Mouse (Mus musculus) embryonic facial prominence, embryonic 14.5 days (tissue): ENCODE measurements around the gene Rpgrip1. TPM values are rescaled to one million over a fixed set of nuclear protein-coding genes. Genes with fewer than 3 reads are reported as not detected.
A peak's percentile ranks its signal among the peaks of the same experiment; 100 is the strongest.

Experiments
- ATAC-seq: fragments of 200-750 bp; cut with Nextera tagmentation; 2 replicates; pipeline ENCODE4 v1.8.0; 2017; ENCODE audit warnings: low read depth, moderate number of reproducible peaks, moderate TSS enrichment
- DNase-seq: peaks from one replicate; pipeline ENCODE4 v3.0.0-alpha.2; 2015; ENCODE audit warnings: low spot score
- H3K27ac ChIP-seq: fragments of 300-500 bp; sonication (generic); replicated peaks from 2 replicates; pipeline ENCODE4 v1.5.1; 2014; ENCODE audit warnings: low read depth, mild to moderate bottlenecking, low read length, moderate library complexity
- H3K27me3 ChIP-seq: fragments of 300-500 bp; sonication (generic); replicated peaks from 2 replicates; pipeline ENCODE4 v1.6.1; 2014; ENCODE audit warnings: low read length; ENCODE audit not compliant: control insufficient read depth, insufficient read depth
- H3K36me3 ChIP-seq: fragments of 300-500 bp; sonication (generic); 2 replicates; pipeline ENCODE4 v1.6.1; 2014; ENCODE audit warnings: low read length, mixed read lengths; ENCODE audit not compliant: control insufficient read depth, insufficient read depth
- H3K4me1 ChIP-seq: fragments of 300-500 bp; sonication (generic); 2 replicates; pipeline ENCODE4 v1.6.1; 2014; ENCODE audit warnings: antibody characterized with exemption, low read length; ENCODE audit not compliant: control insufficient read depth, insufficient read depth
- H3K4me2 ChIP-seq: fragments of 300-500 bp; sonication (generic); 2 replicates; pipeline ENCODE4 v1.6.1; 2014; ENCODE audit warnings: low read depth, mild to moderate bottlenecking, low read length, moderate library complexity, mixed read lengths
- H3K4me3 ChIP-seq: fragments of 300-500 bp; sonication (generic); 2 replicates; pipeline ENCODE4 v1.5.1; 2014; ENCODE audit warnings: low read depth, mild to moderate bottlenecking, low read length
- H3K9ac ChIP-seq: fragments of 300-500 bp; sonication (generic); 2 replicates; pipeline ENCODE4 v1.6.1; 2014; ENCODE audit warnings: low read depth, mild to moderate bottlenecking, low read length, moderate library complexity, mixed read lengths
- H3K9me3 ChIP-seq: fragments of 300-500 bp; sonication (generic); 2 replicates; pipeline ENCODE4 v1.6.1; 2016; ENCODE audit warnings: low read length; ENCODE audit not compliant: control insufficient read depth
- WGBS: fragments of 180-500 bp; shearing (Covaris S2); extraction: QIAGEN DNeasy Blood & Tissue Kit; methylation state at CpG from one replicate; pipeline ENCODE4 v1.1.7; 2014; 5-methylcytosine and 5-hydroxymethylcytosine counted together
- polyA plus RNA-seq: library from polyadenylated mRNA; unstranded; fragments of >200 nt; fragmentation: Nextera tagmentation; extraction: Ambion mirVana; gene quantifications from 2 replicates; pipeline ENCODE4 v1.2.1, GENCODE M21; 2014

Rpgrip1 gene
- polyA plus RNA-seq, 1 experiment from 2014 or later = 46.7 TPM

GRCm38 (mm10) chr14:52197156-52197878, 86.8 kb downstream of the Rpgrip1 start, which contains the start of gene Supt16:
Gene Supt16 (minus strand): TSS chr14:52197416.
- H3K36me3 ChIP-seq = peaks cover 51% of the 10 kb centered on the region
- peak; percentile 97 for ATAC-seq
- under 1% methylated on average over 54 of the region's 59 CpGs for WGBS

GRCm38 (mm10) chr14:52198141-52198540, 87.6 kb downstream of the Rpgrip1 start:
- ATAC-seq = no peak
- H3K9me3 ChIP-seq = no peaks in the 10 kb centered on the region
- peak; percentile 8 for DNase-seq
- WGBS = 8% methylated on average over 3 of the region's 3 CpGs
- 0 out of 2 replicates have a peak, but pooled peaks cover 5% of the 10 kb centered on the region for H3K4me1 ChIP-seq
- no peaks in the 10 kb centered on the region for H3K27me3 ChIP-seq
- H3K9ac ChIP-seq = peak overlapping the region; percentile 98
- peaks cover 52% of the 10 kb centered on the region for H3K36me3 ChIP-seq
- peak overlapping the region; percentile 80 for H3K4me2 ChIP-seq
- H3K4me3 ChIP-seq = peak overlapping the region; percentile 99
- H3K27ac ChIP-seq = peak overlapping the region; percentile 99

More at GRCm38 (mm10) chr14:52197156-52197878, 86.8 kb downstream of the Rpgrip1 start, which contains the start of gene Supt16:
- Histone ChIP-seq H3K4me2 (peak within 1 kb of the TSS; percentile 80), H3K9ac (peak within 1 kb of the TSS; percentile 98), H3K9me3 (no peaks in the 10 kb centered on the region), H3K27ac (peak within 1 kb of the TSS; percentile 99), H3K4me1 (0 out of 2 replicates have a peak, but pooled peaks cover 5% of the 10 kb centered on the region), H3K27me3 (no peaks in the 10 kb centered on the region), H3K4me3 (peak within 1 kb of the TSS; percentile 99)
- DNase-seq = peak; percentile 91

- peaks cover 56% of the 10 kb centered on the region for H3K36me3 ChIP-seq
- no peak overlapping the region for H3K9ac ChIP-seq
- no peak overlapping the region for H3K4me3 ChIP-seq
- H3K4me2 ChIP-seq = no peak overlapping the region
- no peaks in the 10 kb centered on the region for H3K27me3 ChIP-seq
- H3K9me3 ChIP-seq = no peaks in the 10 kb centered on the region
- DNase-seq = no peak
- H3K27ac ChIP-seq = no peak overlapping the region
- H3K4me1 ChIP-seq = 0 out of 2 replicates have a peak, but pooled peaks cover 5% of the 10 kb centered on the region
- 90% methylated on average over 4 of the region's 4 CpGs for WGBS
- ATAC-seq = no peak
Observed at GRCm38 (mm10) chr14:52199412-52199811, 88.9 kb downstream of the Rpgrip1 start.

Other genes starting within 250 kb of the Rpgrip1 start
- 30.6 and 36.5 TPM in 2 replicates for gene Mettl17, start 225.9 kb upstream of the Rpgrip1 start, polyA plus RNA-seq
- 1.3 and 1.5 TPM in 2 replicates for gene Slc39a2, start 217.8 kb upstream of the Rpgrip1 start, polyA plus RNA-seq
- gene Ndrg2, start 196.5 kb upstream of the Rpgrip1 start, polyA plus RNA-seq = 47.5 and 57.5 TPM in 2 replicates
- gene Tppp2, start 192.3 kb upstream of the Rpgrip1 start, polyA plus RNA-seq = not detected in 2 replicates
- not detected in 2 replicates for gene Rnase13, start 187.9 kb upstream of the Rpgrip1 start, polyA plus RNA-seq
- 113 and 128 TPM in 2 replicates for gene Arhgef40, start 126.0 kb upstream of the Rpgrip1 start, polyA plus RNA-seq
- 0.64 and 0.82 TPM in 2 replicates for gene Tmem253, start 95.0 kb upstream of the Rpgrip1 start, polyA plus RNA-seq
- gene Zfp219, start 90.0 kb upstream of the Rpgrip1 start, polyA plus RNA-seq = 21.4 and 25.2 TPM in 2 replicates
- gene Olfr221, start 68.2 kb upstream of the Rpgrip1 start, polyA plus RNA-seq = not detected in 2 replicates
- gene Hnrnpc, start 6.7 kb upstream of the Rpgrip1 start, polyA plus RNA-seq = 498 and 515 TPM in 2 replicates
- 48.7 and 60.0 TPM in 2 replicates for gene Supt16, start 86.7 kb downstream of the Rpgrip1 start, polyA plus RNA-seq
- gene Chd8, start 147.1 kb downstream of the Rpgrip1 start, polyA plus RNA-seq = 35.5 and 42.9 TPM in 2 replicates
- gene Tox4, start 168.4 kb downstream of the Rpgrip1 start, polyA plus RNA-seq = 36.9 and 38.5 TPM in 2 replicates
- gene Rab2b, start 168.8 kb downstream of the Rpgrip1 start, polyA plus RNA-seq = 17.3 and 19.9 TPM in 2 replicates
- 27.0 and 36.8 TPM in 2 replicates for gene Mettl3, start 194.4 kb downstream of the Rpgrip1 start, polyA plus RNA-seq
- 18.1 and 19.4 TPM in 2 replicates for gene Sall2, start 218.1 kb downstream of the Rpgrip1 start, polyA plus RNA-seq
- gene Olfr1513, start 245.7 kb downstream of the Rpgrip1 start, polyA plus RNA-seq = 0.14 and 0.18 TPM in 2 replicates